Mouse (Mus musculus) embryo, embryonic 10 days (tissue): ENCODE data around the gene Taf12.

Experiments
- DNase-seq: peaks from one replicate; pipeline ENCODE4 v3.0.0-alpha.2; 2015; ENCODE audit warnings: low spot score

The Taf12 gene

GRCm38 (mm10) chr4:132311209-132311608 is 37.0 kb downstream of the Taf12 start:
- no peak for DNase-seq

- peak; percentile 42 for DNase-seq
Measured at GRCm38 (mm10) chr4:132311801-132312200, 37.6 kb downstream of the Taf12 start.

GRCm38 (mm10) chr4:132312627-132313026 is 38.5 kb downstream of the Taf12 start:
- DNase-seq = no peak

- no peak for DNase-seq
Measured at GRCm38 (mm10) chr4:132315711-132316110, 41.5 kb downstream of the Taf12 start.

- no peak for DNase-seq
Measured at GRCm38 (mm10) chr4:132326481-132326880, 52.3 kb downstream of the Taf12 start.

- DNase-seq = no peak
Measured at GRCm38 (mm10) chr4:132328391-132328982, 54.3 kb downstream of the Taf12 start.

- peak; percentile 95 for DNase-seq
Measured at GRCm38 (mm10) chr4:132329115-132329834, 55.1 kb downstream of the Taf12 start, which contains the start of gene Trnau1ap. Gene Trnau1ap (minus strand): TSS chr4:132329538.

- DNase-seq = no peak
Measured at GRCm38 (mm10) chr4:132329835-132330354, 55.7 kb downstream of the Taf12 start.

GRCm38 (mm10) chr4:132331960-132332359 is 57.8 kb downstream of the Taf12 start:
- no peak for DNase-seq

GRCm38 (mm10) chr4:132332880-132333279 is 58.7 kb downstream of the Taf12 start:
- DNase-seq = no peak

- no peak for DNase-seq
Measured at GRCm38 (mm10) chr4:132338943-132339342, 64.8 kb downstream of the Taf12 start.

GRCm38 (mm10) chr4:132341451-132341850 is 67.3 kb downstream of the Taf12 start:
- DNase-seq = no peak

GRCm38 (mm10) chr4:132344403-132345134 is 70.4 kb downstream of the Taf12 start:
- peak; percentile 57 for DNase-seq
